ENCODE assay signal across 36 mouse cellular contexts in genomic region chr2:28040466-28040865, GRCm38 (mm10). TPM values are rescaled to one million over a fixed set of nuclear protein-coding genes. Genes with fewer than 3 reads are reported as not detected.
"Had no signal": no experiment of that assay in that cellular context is flagged by ENCODE, and none has a peak within 500 bp of the region (broad histone marks: within the 10 kb centered on the region; RNA-seq: fewer than 3 reads in every experiment).

No protein-coding gene starts in this region.

- H3K36me3 ChIP-seq: midbrain, embryonic 13.5 days; midbrain, embryonic 15.5 days had no signal

- H3K27me3 ChIP-seq: limb, embryonic 12.5 days; limb, embryonic 13.5 days; limb, embryonic 15.5 days; liver, embryonic 12.5 days; liver, embryonic 13.5 days; liver, embryonic 15.5 days; lung, embryonic 15.5 days; midbrain, embryonic 12.5 days; midbrain, embryonic 13.5 days; midbrain, embryonic 15.5 days had no signal

- DNase-seq: left cerebral cortex, postnatal 4 days; liver; liver, embryonic 13.5 days; liver, postnatal 0 days; lung, adult 18-20 months; lung, adult 2 months; lung, embryonic 14.5 days; lung, postnatal 10 days; lung, postnatal 14 days; lung, postnatal 36 days; lung, postnatal 4 days; midbrain, embryonic 14.5 days had no signal

- H3K4me2 ChIP-seq: limb, embryonic 12.5 days; limb, embryonic 13.5 days; limb, embryonic 15.5 days; liver, embryonic 11.5 days; liver, embryonic 12.5 days; liver, embryonic 13.5 days; liver, embryonic 15.5 days; lung, embryonic 14.5 days; lung, embryonic 15.5 days; midbrain, embryonic 11.5 days; midbrain, embryonic 12.5 days; midbrain, embryonic 13.5 days; midbrain, embryonic 15.5 days had no signal

- H3K4me3 ChIP-seq: limb, embryonic 10.5 days; limb, embryonic 12.5 days; limb, embryonic 13.5 days; limb, embryonic 15.5 days; liver, embryonic 12.5 days; liver, embryonic 13.5 days; liver, embryonic 15.5 days; lung, embryonic 15.5 days; megakaryocyte, embryonic 14.5 days; midbrain, embryonic 10.5 days; midbrain, embryonic 12.5 days; midbrain, embryonic 13.5 days; midbrain, embryonic 15.5 days had no signal

RNA-seq across cellular contexts. Expression of gene Fcnb, which starts 44.2 kb away (rescaled TPM):
- total RNA-seq: left cerebral cortex, adult 8-10 months; left cerebral cortex, postnatal 10 days; left cerebral cortex, postnatal 14 days; left cerebral cortex, postnatal 25 days; left cerebral cortex, postnatal 36 days; left cerebral cortex, postnatal 4 days; liver, adult 2 months; midbrain, postnatal 0 days; monocyte, adult 5-6 weeks had no signal
- polyA plus RNA-seq: limb, embryonic 12.5 days; limb, embryonic 13.5 days; liver, adult 2 months; lung, embryonic 14.5 days; midbrain, embryonic 10.5 days; midbrain, embryonic 12.5 days; midbrain, embryonic 13.5 days; midbrain, embryonic 14.5 days; midbrain, embryonic 15.5 days; midbrain, embryonic 16.5 days; midbrain, postnatal 0 days; neural tube, embryonic 11.5 days had no signal
